Mouse (Mus musculus) cerebellum, adult 11 months (tissue): Measurements from ENCODE around the gene Plekhg1.

Experiments used
- DNase-seq: peaks from one replicate; pipeline ENCODE4 v3.0.0; 2022

Gene Plekhg1

GRCm38 (mm10) chr10:3740148-3740503 is at the start of gene Plekhg1:
Gene Plekhg1, plus strand, starts transcription at chr10:3740364.
- DNase-seq, result no peak

GRCm38 (mm10) chr10:3692791-3693190 is 47.4 kb upstream of the Plekhg1 start:
- no peak for DNase-seq

GRCm38 (mm10) chr10:3693699-3694280 is 46.4 kb upstream of the Plekhg1 start:
- no peak for DNase-seq

GRCm38 (mm10) chr10:3695332-3695905 is 44.7 kb upstream of the Plekhg1 start:
- no peak for DNase-seq

- DNase-seq, result peak; percentile 6
These were observed 43.3 kb upstream of the Plekhg1 start for GRCm38 (mm10) chr10:3696727-3697348.

- DNase-seq, result no peak
These were observed 42.7 kb upstream of the Plekhg1 start for GRCm38 (mm10) chr10:3697500-3697899.

- no peak for DNase-seq
These were observed 39.7 kb upstream of the Plekhg1 start for GRCm38 (mm10) chr10:3700225-3701073.

GRCm38 (mm10) chr10:3701832-3702231 is 38.3 kb upstream of the Plekhg1 start:
- no peak for DNase-seq

- no peak for DNase-seq
These were observed 37.6 kb upstream of the Plekhg1 start for GRCm38 (mm10) chr10:3702585-3702984.

- no peak for DNase-seq
These were observed 33.9 kb upstream of the Plekhg1 start for GRCm38 (mm10) chr10:3706231-3706630.

GRCm38 (mm10) chr10:3710081-3710480 is 30.1 kb upstream of the Plekhg1 start:
- DNase-seq, result no peak

GRCm38 (mm10) chr10:3715302-3715943 is 24.7 kb upstream of the Plekhg1 start:
- no peak for DNase-seq

GRCm38 (mm10) chr10:3718021-3718865 is 21.9 kb upstream of the Plekhg1 start:
- DNase-seq, result no peak

- no peak for DNase-seq
These were observed 19.9 kb upstream of the Plekhg1 start for GRCm38 (mm10) chr10:3720296-3720695.

GRCm38 (mm10) chr10:3722339-3722738 is 17.8 kb upstream of the Plekhg1 start:
- no peak for DNase-seq

- no peak for DNase-seq
These were observed 15.5 kb upstream of the Plekhg1 start for GRCm38 (mm10) chr10:3724665-3725064.

GRCm38 (mm10) chr10:3729666-3730065 is 10.5 kb upstream of the Plekhg1 start:
- no peak for DNase-seq

- no peak for DNase-seq
These were observed 9.8 kb upstream of the Plekhg1 start for GRCm38 (mm10) chr10:3730314-3730713.

- no peak for DNase-seq
These were observed 3.1 kb upstream of the Plekhg1 start for GRCm38 (mm10) chr10:3737034-3737433.

- DNase-seq, result no peak
These were observed 582 bp downstream of the Plekhg1 start for GRCm38 (mm10) chr10:3740504-3741388.

- no peak for DNase-seq
These were observed 1.6 kb downstream of the Plekhg1 start for GRCm38 (mm10) chr10:3741791-3742190.
